Mouse (Mus musculus) mouse embryonic stem cell (cell line): Measurements from ENCODE around the gene Gm10160.
"Not testable (repeated sequence)": the region's sequence is repeated elsewhere in the genome, so short reads cannot be mapped to it uniquely, and the experiment has no call there.

Experiments
- in situ Hi-C, 2 experiments: fragments of 300-500 bp; cut with MboI; formaldehyde crosslinking; loops; 1 replicate in 1 of 2; 3 replicates in 1 of 2; pipeline ENCODE4 v1.14.3; 2019 to 2020; ENCODE audit warnings: low sequenced_read_pairs in 2 of 2, low pct_unique_long_range_greater_than_20kb in 1 of 2, mixed read lengths in 1 of 2; ENCODE audit not compliant: unreplicated experiment in 1 of 2

The Gm10160 gene

GRCm38 (mm10) chr7:81839746-81840145 is 15.8 kb downstream of the Gm10160 start:
- in situ Hi-C loops: no loop called here

- in situ Hi-C loops: not testable (repeated sequence)
These were observed 17.8 kb downstream of the Gm10160 start for GRCm38 (mm10) chr7:81837771-81838170.

GRCm38 (mm10) chr7:81835430-81835829 is 20.2 kb downstream of the Gm10160 start:
- in situ Hi-C loops: no loop called here

- in situ Hi-C loops: no loop called here
These were observed 20.7 kb downstream of the Gm10160 start for GRCm38 (mm10) chr7:81834847-81835246.

GRCm38 (mm10) chr7:81829379-81829894 is 26.2 kb downstream of the Gm10160 start, which contains the start of gene Btbd1:
Gene Btbd1, minus strand, starts transcription at chr7:81829431.
- in situ Hi-C loops: no loop called here

GRCm38 (mm10) chr7:81828681-81829378 is 26.8 kb downstream of the Gm10160 start:
- in situ Hi-C loops: no loop called here

GRCm38 (mm10) chr7:81827806-81828667 is 27.6 kb downstream of the Gm10160 start:
- in situ Hi-C loops: no loop called here

GRCm38 (mm10) chr7:81825381-81825780 is 30.2 kb downstream of the Gm10160 start:
- in situ Hi-C loops: no loop called here

GRCm38 (mm10) chr7:81824906-81825305 is 30.7 kb downstream of the Gm10160 start:
- in situ Hi-C loops: no loop called here

- in situ Hi-C loops: no loop called here
These were observed 49.5 kb downstream of the Gm10160 start for GRCm38 (mm10) chr7:81806067-81806466.
